Mouse (Mus musculus) ovary, postnatal 10 days (tissue): ENCODE measurements around the gene Cops2.

Experiments used
- DNase-seq: peaks from one replicate; pipeline ENCODE4 v3.0.0; 2022; ENCODE audit warnings: low spot score

Cops2 gene

DNA sequence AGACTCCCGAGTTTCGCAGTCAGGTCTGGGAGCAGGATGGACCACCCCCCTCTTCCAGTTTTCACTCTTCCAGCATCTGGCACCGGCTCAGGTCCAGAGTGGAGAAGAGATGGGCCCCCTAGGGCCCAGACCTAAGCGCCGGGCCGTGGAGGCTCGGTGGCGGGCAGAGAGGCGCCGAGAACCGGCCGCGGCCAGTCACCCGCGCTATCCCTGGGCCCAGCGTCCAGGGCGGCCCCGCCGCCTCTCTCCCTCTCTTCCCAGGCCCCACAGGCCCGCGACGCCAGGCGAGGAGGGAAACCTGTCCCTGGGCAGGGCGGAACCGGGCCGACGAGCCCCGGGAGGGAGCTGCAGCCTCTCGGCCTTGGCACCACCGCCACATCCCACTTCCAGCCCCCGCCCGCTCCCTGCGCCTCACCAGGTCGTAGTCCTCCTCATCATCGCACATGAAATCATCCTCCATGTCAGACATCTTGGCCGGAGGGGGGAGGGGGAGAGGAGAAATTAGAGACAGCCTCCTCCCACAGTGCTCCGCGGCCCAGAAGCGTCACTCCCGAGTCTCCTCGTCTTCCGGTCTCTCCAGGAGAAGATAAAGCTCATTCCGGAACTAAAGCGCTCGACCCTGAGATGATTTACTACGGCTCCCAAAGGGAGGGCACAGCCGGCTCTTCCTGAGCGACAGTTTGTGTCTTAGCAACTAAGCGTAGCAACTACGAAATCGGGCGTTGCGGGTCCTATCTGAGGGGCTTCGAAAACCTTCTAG lies at the start of gene Cops2, which contains the start of gene Galk2:
Gene Cops2, minus strand, starts transcription at position 619 of the 760 bp plus-strand sequence.
Gene Galk2, plus strand, starts transcription at position 589 of the 760 bp plus-strand sequence.
- peak; percentile 72 for DNase-seq

- no peak for DNase-seq
Measured at GRCm38 (mm10) chr2:125907580-125908255, 48.8 kb upstream of the Cops2 start.

- no peak for DNase-seq
Measured at GRCm38 (mm10) chr2:125906407-125907066, 47.6 kb upstream of the Cops2 start.

GRCm38 (mm10) chr2:125901426-125901825 lies 42.5 kb upstream of the Cops2 start:
- no peak for DNase-seq

DNA sequence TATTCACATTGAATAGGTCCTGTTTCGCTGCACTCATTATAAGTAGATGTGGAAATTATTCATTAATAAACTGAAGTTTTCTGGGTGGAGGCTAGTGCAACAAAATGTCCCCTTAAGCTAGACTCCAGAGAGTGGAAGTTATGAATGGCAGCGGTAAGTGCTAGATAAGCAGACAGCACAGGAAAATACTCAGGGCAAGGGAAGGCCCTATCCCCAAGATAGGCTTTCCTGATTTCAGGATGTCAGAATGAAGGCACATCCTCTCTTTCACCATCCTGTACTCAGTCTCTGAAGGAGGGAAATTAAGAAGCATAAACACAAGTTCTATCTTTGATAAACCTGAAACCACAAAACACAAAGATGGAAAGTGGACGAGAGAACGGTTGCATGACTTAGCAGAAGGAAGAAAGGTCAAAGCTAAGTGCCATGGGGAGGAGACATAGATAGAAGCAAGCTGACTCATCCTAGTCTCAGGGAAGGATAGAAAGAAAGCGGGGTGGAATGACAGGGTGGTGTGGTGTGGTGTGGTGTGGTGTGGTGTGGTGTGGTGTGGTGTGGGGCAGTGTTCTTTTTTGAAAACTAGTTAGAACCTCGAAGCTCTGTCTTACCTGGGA lies 42.0 kb upstream of the Cops2 start:
- no peak for DNase-seq

DNA sequence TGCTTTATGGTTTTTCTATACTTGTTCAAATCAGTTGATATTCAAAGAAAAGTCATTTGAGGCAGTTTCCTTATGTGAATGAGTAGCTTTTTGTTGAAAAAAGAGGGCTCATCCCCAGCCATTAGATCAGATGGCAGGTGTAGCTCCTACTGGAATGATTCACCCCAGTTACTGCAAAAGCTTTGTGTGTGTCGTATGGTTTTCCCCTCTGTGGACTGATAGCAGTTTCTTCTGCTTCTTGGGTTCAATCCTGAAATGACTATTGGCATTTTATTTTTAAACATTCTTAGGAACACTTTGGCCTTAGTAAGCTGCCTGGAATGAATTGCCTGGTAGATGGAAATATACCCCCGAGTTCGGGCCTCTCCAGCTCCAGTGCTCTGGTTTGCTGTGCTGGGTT lies 37.4 kb upstream of the Cops2 start:
- no peak for DNase-seq

GRCm38 (mm10) chr2:125895099-125895498 lies 36.2 kb upstream of the Cops2 start:
- no peak for DNase-seq

DNA sequence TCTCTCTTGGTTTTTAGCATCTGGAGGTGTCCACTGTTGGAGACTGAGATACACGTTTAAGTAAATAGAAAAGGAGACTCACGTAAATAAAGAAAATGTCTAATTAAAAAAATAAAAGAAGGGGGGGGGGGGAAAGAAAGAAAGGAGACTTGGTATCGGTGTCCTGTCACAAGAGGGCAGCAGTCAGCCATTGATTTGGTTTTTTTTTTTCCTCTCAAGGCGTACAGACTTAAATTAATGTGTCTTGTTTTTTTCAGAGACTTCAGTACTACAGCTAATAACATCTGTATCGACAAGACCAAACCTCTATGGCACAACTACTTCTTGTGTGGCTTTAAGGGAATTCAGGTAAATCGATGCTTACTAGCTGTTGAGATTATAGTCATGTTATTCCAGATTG lies 34.2 kb upstream of the Cops2 start:
- no peak for DNase-seq

GRCm38 (mm10) chr2:125885891-125886576 lies 27.1 kb upstream of the Cops2 start:
- DNase-seq = no peak

GRCm38 (mm10) chr2:125870159-125870558 lies 11.2 kb upstream of the Cops2 start:
- no peak for DNase-seq

- DNase-seq = no peak
Measured at GRCm38 (mm10) chr2:125868301-125868700, 9.4 kb upstream of the Cops2 start.

DNA sequence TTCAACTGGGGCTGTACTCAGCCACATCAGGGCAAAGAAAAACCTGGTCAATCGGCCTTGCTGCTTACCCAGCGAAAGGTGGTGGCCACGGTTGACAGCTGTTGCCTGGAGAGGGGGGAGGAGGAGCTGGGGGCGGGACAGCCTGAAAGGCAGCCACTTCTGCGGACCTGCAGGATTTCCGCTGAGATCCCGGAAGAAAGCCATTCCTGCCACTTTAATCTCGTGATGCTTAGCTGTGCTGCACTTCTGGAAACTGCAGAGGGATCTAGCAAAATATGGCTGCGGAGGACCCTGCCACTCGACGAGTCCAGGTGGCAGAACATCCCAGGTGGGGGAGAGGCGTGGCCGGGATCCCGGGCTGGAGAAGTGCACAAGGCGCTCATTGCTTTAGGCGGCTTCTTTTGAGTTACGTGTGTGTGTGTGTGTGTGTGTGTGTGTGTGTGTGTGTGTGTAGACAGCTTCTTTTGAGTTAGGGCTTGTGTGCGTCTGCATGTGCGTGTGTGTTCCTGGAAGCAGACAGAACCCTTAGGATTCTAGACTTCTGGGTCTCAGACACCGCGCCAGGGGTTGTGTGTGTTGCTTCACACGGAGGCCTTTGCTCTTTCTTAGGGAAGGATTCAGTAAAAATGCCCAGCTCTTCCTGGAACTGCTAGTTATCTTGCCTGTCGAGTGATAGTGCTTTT lies 7.3 kb upstream of the Cops2 start:
- DNase-seq = peak; percentile 13

GRCm38 (mm10) chr2:125865585-125865984 lies 6.6 kb upstream of the Cops2 start:
- DNase-seq = no peak

DNA sequence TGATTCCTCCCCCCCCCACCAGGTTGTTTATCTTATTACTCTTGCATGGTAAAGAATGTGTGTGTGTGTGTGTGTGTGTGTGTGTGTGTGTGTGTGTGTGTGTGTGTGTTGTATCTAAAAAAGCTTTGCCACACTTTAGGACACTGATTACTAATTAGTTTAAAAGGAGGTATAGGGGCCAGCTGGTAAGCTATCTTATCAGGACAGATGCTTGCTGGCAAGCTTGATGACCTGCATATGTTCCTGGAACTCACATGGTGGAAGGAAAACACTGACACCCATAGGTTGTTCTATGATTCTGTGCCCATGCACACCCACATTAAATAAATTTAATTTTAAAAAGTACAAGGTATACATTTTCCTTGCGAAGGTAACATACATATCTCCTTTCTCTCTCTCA lies 5.6 kb upstream of the Cops2 start:
- DNase-seq = no peak

DNA sequence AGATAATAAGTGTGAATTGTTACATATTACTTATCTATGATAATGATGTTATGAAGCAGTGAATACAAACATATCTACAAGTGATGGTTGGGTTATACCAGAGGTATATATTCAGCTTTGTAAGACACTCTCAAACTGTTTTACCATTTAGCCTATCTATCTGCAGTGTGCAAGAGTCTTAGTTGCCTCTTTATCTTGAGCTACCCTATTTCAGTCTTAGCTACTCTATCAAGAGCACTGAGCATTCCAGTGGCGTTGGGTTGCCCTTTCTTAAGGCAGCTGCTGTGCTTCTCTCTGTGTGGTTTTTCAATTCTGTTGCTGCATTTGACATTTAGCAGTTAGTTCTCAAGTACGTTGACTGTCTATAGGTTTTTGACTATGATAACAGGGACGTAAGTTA lies 4.9 kb upstream of the Cops2 start:
- no peak for DNase-seq

DNA sequence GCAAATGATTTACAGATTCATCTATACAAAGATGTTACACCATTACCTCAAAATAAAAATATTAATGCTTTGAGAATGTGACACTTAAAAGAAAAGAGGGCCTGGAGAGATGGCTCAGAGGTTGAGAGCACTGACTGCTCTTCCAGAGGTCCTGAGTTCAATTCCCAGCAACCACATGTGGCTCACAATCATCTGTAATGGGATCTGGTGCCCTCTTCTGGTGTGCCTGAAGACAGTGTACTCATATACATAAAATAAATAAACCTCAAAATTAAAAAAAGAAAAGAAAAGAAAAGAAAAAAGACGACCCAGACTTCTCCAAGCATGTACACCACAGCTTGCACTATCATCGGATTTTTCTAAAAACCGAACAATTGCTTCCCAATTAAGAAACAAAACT lies 1.2 kb downstream of the Cops2 start:
- DNase-seq = no peak

GRCm38 (mm10) chr2:125851237-125851636 lies 7.7 kb downstream of the Cops2 start:
- no peak for DNase-seq

DNA sequence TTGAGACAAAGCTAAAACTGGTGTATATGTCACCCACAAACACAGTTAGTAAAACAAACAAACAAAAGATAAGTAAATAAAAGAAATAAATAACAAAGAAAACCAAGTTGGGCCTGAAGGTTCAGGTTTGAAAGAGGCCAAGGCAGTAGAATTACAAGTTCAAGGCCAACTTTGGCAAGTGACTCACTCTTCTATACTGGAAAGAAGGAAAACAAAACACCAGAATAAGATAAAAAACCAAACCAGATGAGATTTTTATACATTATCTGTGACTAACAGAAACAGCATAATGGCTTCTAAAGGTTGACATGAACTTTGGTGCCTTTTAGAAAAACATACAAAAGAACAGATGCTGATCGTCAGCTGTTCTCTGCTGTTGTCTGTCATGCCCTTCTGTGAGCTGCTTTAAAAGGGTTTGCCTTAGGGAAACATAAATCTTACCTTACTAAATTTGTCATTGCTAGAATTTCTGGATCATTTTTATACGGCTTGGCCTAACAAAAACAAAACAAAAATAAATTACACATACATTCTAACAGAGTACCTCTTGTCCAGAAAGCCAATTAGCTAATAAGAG lies 20.1 kb downstream of the Cops2 start:
- no peak for DNase-seq

DNA sequence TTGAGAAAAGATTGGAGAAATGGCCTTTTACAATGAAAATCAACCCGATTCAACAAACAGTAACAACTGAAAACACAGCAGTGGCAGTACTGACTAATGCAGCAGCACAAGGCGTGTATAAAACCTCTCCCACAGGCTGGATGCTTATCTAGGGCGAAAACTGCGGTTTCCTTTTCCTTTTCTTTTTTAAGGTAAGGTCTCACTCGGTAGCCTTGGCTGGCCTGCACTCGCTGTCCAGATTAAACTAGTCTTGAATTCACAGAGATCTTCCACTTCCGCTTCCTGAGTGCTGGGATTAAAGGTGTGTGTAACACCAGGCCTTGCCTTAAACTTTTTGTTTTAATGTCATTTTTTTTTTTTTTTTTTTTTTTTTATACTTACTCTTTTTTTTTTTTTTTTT lies 20.8 kb downstream of the Cops2 start:
- DNase-seq = no peak

DNA sequence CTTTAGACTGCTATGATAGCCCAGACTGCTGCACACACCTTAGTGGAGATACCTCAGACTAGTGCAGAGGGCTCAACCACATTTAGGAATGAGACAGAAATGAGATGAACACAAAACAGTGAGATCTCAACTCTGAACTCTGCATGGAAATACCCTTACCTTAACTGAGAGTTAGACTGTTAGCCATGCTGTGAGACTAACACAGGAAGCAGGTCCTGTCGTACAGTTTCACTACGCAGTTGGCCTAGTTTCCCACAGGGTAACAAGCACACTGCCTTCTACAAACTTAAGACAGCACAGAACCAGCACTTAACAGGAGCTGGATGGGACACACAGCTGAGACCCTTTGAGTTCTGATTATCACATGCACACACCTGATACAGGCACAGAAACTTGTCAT lies 29.0 kb downstream of the Cops2 start:
- DNase-seq = no peak

DNA sequence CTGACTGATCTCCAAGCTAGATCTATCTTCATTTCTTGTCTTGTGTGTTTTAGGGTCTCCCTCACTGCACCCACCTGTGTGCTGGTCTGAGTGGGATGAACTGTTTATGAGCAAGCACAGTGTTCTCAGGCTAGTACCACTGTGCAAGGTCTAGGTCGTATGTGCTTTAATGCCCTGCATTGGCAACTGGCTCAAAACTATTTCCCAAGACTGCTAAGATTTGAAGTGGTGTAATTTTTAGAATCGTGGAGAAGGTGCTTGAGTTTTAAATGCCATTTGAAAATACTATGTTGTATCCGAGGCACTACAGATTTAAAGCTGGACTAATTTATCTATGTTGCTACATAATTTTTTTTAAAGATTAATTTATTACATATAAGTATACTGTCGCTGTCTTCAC lies 31.0 kb downstream of the Cops2 start:
- no peak for DNase-seq
